Mouse (Mus musculus) liver, postnatal 0 days (tissue): ENCODE results near the gene Pde2a.

ENCODE experiments used
- CTCF ChIP-seq: sonication (generic); IDR thresholded peaks from 2 replicates; pipeline ENCODE4 v1.5.1; 2016; ENCODE audit warnings: antibody characterized with exemption, low read depth
- EP300 ChIP-seq: IDR thresholded peaks from 2 replicates; pipeline ENCODE4 v1.6.1; 2016; ENCODE audit warnings: antibody characterized with exemption, low read depth, mild to moderate bottlenecking

GRCm38 (mm10) chr7:101381512-101381911 is 40.0 kb upstream of the Pde2a start:
- TF ChIP-seq CTCF (no peak), EP300 (no peak)
